Mouse (Mus musculus): ENCODE results near the gene Lrmda.

- TF ChIP-seq CTCF (conservative IDR thresholded peaks at IDR 0.05; ENCODE audit: low read length), result no peak
- TF ChIP-seq POU5F1 (IDR thresholded peaks at IDR 0.05; ENCODE audit: borderline replicate concordance, low read length), result no peak
Measured at GRCm38 (mm10) chr14:22808595-22809166, 789.2 kb downstream of the Lrmda start.
